ENCODE assay signal across 17 mouse cellular contexts in genomic region chr4:140086192-140086591, GRCm38 (mm10).
A peak's percentile ranks its signal among the peaks of the same experiment; 100 is the strongest.
DNase-seq lines count a peak whose midpoint lies in the region; ATAC-seq and TF ChIP-seq lines count a peak whose summit lies in the region.
"Had no signal": no experiment of that assay in that cellular context is flagged by ENCODE, and none has a peak within 500 bp of the region (broad histone marks: within the 10 kb centered on the region; RNA-seq: fewer than 3 reads in every experiment).

No protein-coding gene starts in this region.

- DNase-seq in forebrain, postnatal 0 days = no peak
- DNase-seq in forebrain, embryonic 11.5 days (ENCODE audit: low spot score) = no peak
- DNase-seq in left cerebral cortex, postnatal 25 days (ENCODE audit: low spot score in 2 of 2) = peak; percentile 34 to 44
- no peak for DNase-seq in left cerebral cortex, postnatal 10 days (ENCODE audit: extremely low spot score in 1 of 2, low spot score in 2 of 2)
- DNase-seq in R1 (ENCODE audit: low read depth, low spot score) = peak; percentile 76
- DNase-seq in ovary, adult 18-20 months (ENCODE audit: low spot score) = no peak
- DNase-seq: heart, postnatal 36 days; kidney, adult 11 months; left cerebral cortex, postnatal 4 days; liver, embryonic 13.5 days; lung, postnatal 10 days; thymus, adult 2 months had no signal

- H3K27ac ChIP-seq in forebrain, postnatal 0 days (ENCODE audit: low read depth, low read length) = no peak overlapping the region
- H3K27ac ChIP-seq in forebrain, embryonic 11.5 days (ENCODE audit: low read depth, low read length) = no peak overlapping the region
- H3K27ac ChIP-seq in midbrain, embryonic 15.5 days = peak overlapping the region; percentile 40; the same call in 1 of the 2 replicates
- no peak overlapping the region for H3K27ac ChIP-seq in intestine, postnatal 0 days (ENCODE audit: low read depth, low read length)
- H3K27ac ChIP-seq: embryonic facial prominence, embryonic 13.5 days; forebrain, embryonic 10.5 days; heart, embryonic 10.5 days; liver, embryonic 13.5 days had no signal

- H3K4me3 ChIP-seq in forebrain, postnatal 0 days (ENCODE audit: low read depth, low read length) = no peak overlapping the region
- H3K4me3 ChIP-seq in forebrain, embryonic 11.5 days (ENCODE audit: low read depth, low read length) = no peak overlapping the region
- no peak overlapping the region for H3K4me3 ChIP-seq in midbrain, embryonic 15.5 days
- no peak overlapping the region for H3K4me3 ChIP-seq in intestine, postnatal 0 days (ENCODE audit: low read depth, low read length)
- H3K4me3 ChIP-seq: embryonic facial prominence, embryonic 13.5 days; forebrain, embryonic 10.5 days; heart, embryonic 10.5 days; liver, embryonic 13.5 days had no signal

- H3K4me1 ChIP-seq in forebrain, postnatal 0 days (ENCODE audit: insufficient read depth) = no peaks in the 10 kb centered on the region
- no peaks in the 10 kb centered on the region for H3K4me1 ChIP-seq in forebrain, embryonic 11.5 days (replicated peaks; ENCODE audit: control insufficient read depth, insufficient read depth, low read length)
- peaks cover 19% of the 10 kb centered on the region for H3K4me1 ChIP-seq in midbrain, embryonic 15.5 days
- H3K4me1 ChIP-seq in intestine, postnatal 0 days (replicated peaks; ENCODE audit: control insufficient read depth, insufficient read depth, low read length) = no peaks in the 10 kb centered on the region
- H3K4me1 ChIP-seq: heart, embryonic 10.5 days; liver, embryonic 13.5 days had no signal

- WGBS in forebrain, postnatal 0 days = 67% methylated on average over 7 of the region's 7 CpGs
- WGBS in forebrain, embryonic 11.5 days = 61% methylated on average over 7 of the region's 7 CpGs
- WGBS in midbrain, embryonic 15.5 days = 42% methylated on average over 7 of the region's 7 CpGs
- 59% methylated on average over 7 of the region's 7 CpGs for WGBS in intestine, postnatal 0 days

- no peaks in the 10 kb centered on the region for H3K27me3 ChIP-seq in forebrain, postnatal 0 days (ENCODE audit: insufficient read depth, low read length)
- no peaks in the 10 kb centered on the region for H3K27me3 ChIP-seq in forebrain, embryonic 11.5 days (ENCODE audit: control insufficient read depth, insufficient read depth, low read length)
- H3K27me3 ChIP-seq in midbrain, embryonic 15.5 days (replicated peaks) = no peaks in the 10 kb centered on the region
- H3K27me3 ChIP-seq in intestine, postnatal 0 days (replicated peaks; ENCODE audit: control insufficient read depth, insufficient read depth, low read length) = no peaks in the 10 kb centered on the region
- H3K27me3 ChIP-seq: liver, embryonic 13.5 days had no signal

- intact Hi-C loops in left cerebral cortex, postnatal 25 days (cut with DNase I) = no loop called here
- intact Hi-C loops in left cerebral cortex, postnatal 10 days (cut with DNase I) = no loop called here

- no peaks in the 10 kb centered on the region for H3K9me3 ChIP-seq in forebrain, postnatal 0 days (ENCODE audit: low read length)
- no peaks in the 10 kb centered on the region for H3K9me3 ChIP-seq in forebrain, embryonic 11.5 days (ENCODE audit: control insufficient read depth, low read length)
- H3K9me3 ChIP-seq in midbrain, embryonic 15.5 days = no peaks in the 10 kb centered on the region
- no peaks in the 10 kb centered on the region for H3K9me3 ChIP-seq in intestine, postnatal 0 days (ENCODE audit: control insufficient read depth)
- H3K9me3 ChIP-seq: embryonic facial prominence, embryonic 13.5 days; forebrain, embryonic 10.5 days; heart, embryonic 10.5 days; liver, embryonic 13.5 days had no signal

- ATAC-seq in forebrain, postnatal 0 days = peak; percentile 50
- no peak for ATAC-seq in forebrain, embryonic 11.5 days (replicated peaks; ENCODE audit: low FRiP score)
- ATAC-seq in midbrain, embryonic 15.5 days (replicated peaks) = no peak
- no peak for ATAC-seq in intestine, postnatal 0 days

- TF ChIP-seq CTCF in forebrain, postnatal 0 days (IDR thresholded peaks at IDR 0.05; ENCODE audit: low read depth) = no peak
- no peak for TF ChIP-seq CTCF in intestine, postnatal 0 days (IDR thresholded peaks at IDR 0.05; ENCODE audit: low read depth)

- no peak overlapping the region for H3K4me2 ChIP-seq in forebrain, postnatal 0 days (ENCODE audit: low read depth)
- H3K4me2 ChIP-seq in forebrain, embryonic 11.5 days (ENCODE audit: low read depth, low read length, severe bottlenecking) = no peak overlapping the region
- H3K4me2 ChIP-seq in midbrain, embryonic 15.5 days = no peak overlapping the region
- H3K4me2 ChIP-seq in intestine, postnatal 0 days (replicated peaks; ENCODE audit: low read depth) = no peak overlapping the region
- H3K4me2 ChIP-seq: embryonic facial prominence, embryonic 13.5 days; liver, embryonic 13.5 days had no signal

- no peaks in the 10 kb centered on the region for H3K36me3 ChIP-seq in forebrain, postnatal 0 days (ENCODE audit: insufficient read depth)
- no peaks in the 10 kb centered on the region for H3K36me3 ChIP-seq in forebrain, embryonic 11.5 days (ENCODE audit: control insufficient read depth, insufficient read depth, low read length)
- no peaks in the 10 kb centered on the region for H3K36me3 ChIP-seq in midbrain, embryonic 15.5 days (replicated peaks)
- H3K36me3 ChIP-seq in intestine, postnatal 0 days (ENCODE audit: control insufficient read depth, insufficient read depth) = no peaks in the 10 kb centered on the region
- H3K36me3 ChIP-seq: embryonic facial prominence, embryonic 13.5 days; forebrain, embryonic 10.5 days; heart, embryonic 10.5 days; liver, embryonic 13.5 days had no signal

- H3K9ac ChIP-seq in forebrain, postnatal 0 days = no peak overlapping the region
- H3K9ac ChIP-seq in forebrain, embryonic 11.5 days (ENCODE audit: low read length) = no peak overlapping the region
- H3K9ac ChIP-seq in midbrain, embryonic 15.5 days = no peak overlapping the region
- H3K9ac ChIP-seq in intestine, postnatal 0 days (ENCODE audit: low read depth, low read length) = no peak overlapping the region
- H3K9ac ChIP-seq: embryonic facial prominence, embryonic 13.5 days; liver, embryonic 13.5 days had no signal

Comparison
In these comparisons a context has a peak if more than half of its experiments do, and no peak if none do; other contexts are left out.
1. DNase-seq: peak in left cerebral cortex, postnatal 25 days (2 of 2) and R1 (single experiment); none in forebrain, postnatal 0 days (single experiment), forebrain, embryonic 11.5 days (single experiment), left cerebral cortex, postnatal 10 days (0 of 2) and ovary, adult 18-20 months (single experiment).